Mouse (Mus musculus) layer of hippocampus, adult 8-10 months (tissue): ENCODE results near the gene Klhdc8a. TPM values are rescaled to one million over a fixed set of nuclear protein-coding genes. Genes with fewer than 3 reads are reported as not detected.

ENCODE experiments used
- DNase-seq, 2 experiments: peaks; one replicate each; pipeline ENCODE4 v3.0.0; 2022; ENCODE audit warnings: low spot score in 2 of 2
- total RNA-seq, 4 experiments: library from RNA; stranded (reverse); gene quantifications; 2 replicates each; pipeline ENCODE4 v1.2.4; 2022

Klhdc8a gene
- total RNA-seq, 4 experiments from 2014 or later, result 5.1 to 6.2 (median 5.7) TPM

- DNase-seq, result no peak
Measured at GRCm38 (mm10) chr1:132317413-132317812, 19.0 kb downstream of the Klhdc8a start.

- DNase-seq, result no peak
Measured at GRCm38 (mm10) chr1:132317894-132318863, 19.8 kb downstream of the Klhdc8a start.

- DNase-seq, result no peak
Measured at GRCm38 (mm10) chr1:132319242-132319641, 20.8 kb downstream of the Klhdc8a start.

- DNase-seq, result no peak
Measured at GRCm38 (mm10) chr1:132321821-132322580, 23.6 kb downstream of the Klhdc8a start.

GRCm38 (mm10) chr1:132322711-132323542 is 24.5 kb downstream of the Klhdc8a start:
- DNase-seq, result no peak

GRCm38 (mm10) chr1:132326777-132327176 is 28.4 kb downstream of the Klhdc8a start:
- no peak for DNase-seq

GRCm38 (mm10) chr1:132327477-132327876 is 29.1 kb downstream of the Klhdc8a start:
- DNase-seq, result no peak

GRCm38 (mm10) chr1:132328565-132328964 is 30.1 kb downstream of the Klhdc8a start:
- no peak for DNase-seq

GRCm38 (mm10) chr1:132329656-132330055 is 31.2 kb downstream of the Klhdc8a start:
- DNase-seq, result no peak

- DNase-seq, result no peak
Measured at GRCm38 (mm10) chr1:132330397-132330796, 32.0 kb downstream of the Klhdc8a start.

- no peak for DNase-seq
Measured at GRCm38 (mm10) chr1:132331283-132331682, 32.9 kb downstream of the Klhdc8a start.

- no peak for DNase-seq
Measured at GRCm38 (mm10) chr1:132333201-132333600, 34.8 kb downstream of the Klhdc8a start.

- no peak for DNase-seq
Measured at GRCm38 (mm10) chr1:132333675-132334141, 35.3 kb downstream of the Klhdc8a start.

- DNase-seq, result no peak
Measured at GRCm38 (mm10) chr1:132334178-132334801, 35.9 kb downstream of the Klhdc8a start.

- DNase-seq, result no peak
Measured at GRCm38 (mm10) chr1:132335378-132335965, 37.0 kb downstream of the Klhdc8a start.

- DNase-seq, result no peak
Measured at GRCm38 (mm10) chr1:132336921-132337320, 38.5 kb downstream of the Klhdc8a start.

GRCm38 (mm10) chr1:132338027-132338660 is 39.7 kb downstream of the Klhdc8a start:
- no peak for DNase-seq

GRCm38 (mm10) chr1:132341731-132342501 is 43.5 kb downstream of the Klhdc8a start:
- DNase-seq, result no peak

GRCm38 (mm10) chr1:132342518-132342917 is 44.1 kb downstream of the Klhdc8a start:
- no peak for DNase-seq
